Mouse (Mus musculus) testis, adult 2 months (tissue): ENCODE data around the gene Nudt8. TPM values are rescaled to one million over a fixed set of nuclear protein-coding genes. Genes with fewer than 3 reads are reported as not detected.
A peak's percentile ranks its signal among the peaks of the same experiment; 100 is the strongest.
"Not testable (repeated sequence)": the region's sequence is repeated elsewhere in the genome, so short reads cannot be mapped to it uniquely, and the experiment has no call there.

Experiments
- H3K27ac ChIP-seq: fragments of 200-500 bp; 2 replicates; pipeline ENCODE4 v1.5.1; 2012; ENCODE audit warnings: low read depth, low read length; ENCODE audit not compliant: control insufficient read depth, insufficient read depth
- H3K27me3 ChIP-seq: fragments of 200-500 bp; 2 replicates; pipeline ENCODE4 v1.6.1; 2012; ENCODE audit warnings: mild to moderate bottlenecking, low read length, moderate library complexity; ENCODE audit not compliant: control insufficient read depth, insufficient read depth
- H3K36me3 ChIP-seq: fragments of 200-500 bp; 2 replicates; pipeline ENCODE4 v1.6.1; 2012; ENCODE audit warnings: mild to moderate bottlenecking, low read length; ENCODE audit not compliant: control insufficient read depth, insufficient read depth
- H3K4me1 ChIP-seq: fragments of 200-500 bp; 2 replicates; pipeline ENCODE4 v1.6.1; 2012; ENCODE audit warnings: low read length; ENCODE audit not compliant: control insufficient read depth, insufficient read depth
- H3K4me3 ChIP-seq: fragments of 200-500 bp; 2 replicates; pipeline ENCODE4 v1.5.1; 2012; ENCODE audit warnings: low read depth, mild to moderate bottlenecking, low read length, moderate library complexity, mixed read lengths; ENCODE audit not compliant: control insufficient read depth
- CTCF ChIP-seq: fragments of 200-500 bp; IDR thresholded peaks from 2 replicates; pipeline ENCODE4 v1.5.1; 2012; ENCODE audit warnings: low read depth, mild to moderate bottlenecking, inconsistent platforms, low read length, moderate library complexity; ENCODE audit not compliant: control insufficient read depth, insufficient read depth, insufficient replicate concordance
- POLR2A ChIP-seq: fragments of 200-500 bp; IDR thresholded peaks from 2 replicates; pipeline ENCODE4 v1.6.1; 2012; ENCODE audit warnings: low read depth, mild to moderate bottlenecking, inconsistent platforms, low read length, moderate library complexity; ENCODE audit not compliant: control insufficient read depth
- polyA plus RNA-seq: library from polyadenylated mRNA; depleted of rRNA; stranded (reverse); fragments of >200 nt; gene quantifications from 2 replicates; pipeline ENCODE4 v1.2.3, GENCODE M21; 2012

Nudt8 gene
- polyA plus RNA-seq, 1 experiment: 2.4 TPM

DNA sequence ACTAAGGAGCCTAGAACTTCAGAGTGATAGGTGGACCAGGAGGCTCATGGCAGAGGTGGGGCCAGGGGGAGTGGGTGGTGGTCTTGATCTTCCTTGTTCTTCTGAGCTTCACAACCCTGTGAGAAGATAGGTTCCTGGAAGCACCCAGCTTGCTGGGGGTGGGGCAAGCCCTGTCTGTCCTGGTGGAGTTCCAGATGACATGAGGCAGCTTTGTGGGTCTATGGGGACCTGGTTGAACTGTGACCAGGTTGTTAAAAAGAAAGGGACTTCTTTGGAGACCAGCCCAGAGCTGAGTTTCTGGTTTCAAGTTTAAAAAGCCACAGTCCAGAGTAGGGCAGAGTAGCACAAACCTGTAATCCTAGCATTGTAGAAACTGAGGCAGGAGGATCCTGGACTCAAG is 41.4 kb upstream of the Nudt8 start:
- Histone ChIP-seq H3K27me3 (no peaks in the 10 kb centered on the region), H3K4me1 (no peaks in the 10 kb centered on the region), H3K36me3 (no peaks in the 10 kb centered on the region), H3K27ac (no peak overlapping the region), H3K4me3 (no peak overlapping the region)
- TF ChIP-seq CTCF: no peak
- no peak for TF ChIP-seq POLR2A

DNA sequence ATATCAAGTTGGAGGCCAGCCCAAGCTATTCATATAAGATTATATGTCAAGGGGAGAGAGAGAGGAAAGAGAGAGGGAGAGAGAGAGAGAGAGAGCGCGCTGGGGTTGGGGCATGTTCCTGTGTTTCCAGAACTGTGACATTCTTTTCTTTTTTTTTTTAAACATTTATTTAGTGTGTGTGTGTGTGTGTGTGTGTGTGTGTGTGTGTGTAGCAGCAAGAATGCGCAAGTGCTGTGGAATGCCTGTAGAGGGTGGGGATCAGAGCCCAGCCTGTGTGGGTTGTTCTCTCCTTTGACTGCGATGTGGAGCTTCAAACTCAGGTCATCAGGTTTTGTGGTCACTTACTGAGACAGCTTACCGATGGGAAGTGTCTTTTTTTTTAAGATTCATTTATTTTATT is 40.2 kb upstream of the Nudt8 start:
- Histone ChIP-seq H3K4me1 (no peaks in the 10 kb centered on the region), H3K4me3 (no peak overlapping the region), H3K36me3 (no peaks in the 10 kb centered on the region), H3K27me3 (no peaks in the 10 kb centered on the region), H3K27ac (no peak overlapping the region)
- TF ChIP-seq CTCF (no peak), POLR2A (no peak)

DNA sequence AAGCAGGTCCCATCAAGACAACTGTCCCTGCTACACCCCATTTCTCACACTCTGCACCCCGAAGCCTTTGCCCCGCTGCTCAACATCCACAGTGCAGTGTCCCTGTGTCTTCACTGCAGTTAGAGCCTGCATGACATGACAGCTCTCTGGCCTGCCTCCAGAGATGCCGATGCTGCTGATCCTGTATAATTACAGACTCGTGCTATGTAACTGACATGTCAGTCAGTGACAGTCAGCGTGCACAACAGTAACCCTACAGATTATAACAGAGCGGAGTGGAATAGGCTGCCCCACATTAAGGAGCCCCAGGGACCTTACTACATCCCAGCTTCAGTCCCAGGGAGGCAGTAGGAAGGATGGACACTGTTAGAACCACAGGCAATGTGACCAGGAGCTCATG is 38.6 kb upstream of the Nudt8 start:
- not testable (repeated sequence) for H3K4me3 ChIP-seq, H3K27me3 ChIP-seq, H3K36me3 ChIP-seq

DNA sequence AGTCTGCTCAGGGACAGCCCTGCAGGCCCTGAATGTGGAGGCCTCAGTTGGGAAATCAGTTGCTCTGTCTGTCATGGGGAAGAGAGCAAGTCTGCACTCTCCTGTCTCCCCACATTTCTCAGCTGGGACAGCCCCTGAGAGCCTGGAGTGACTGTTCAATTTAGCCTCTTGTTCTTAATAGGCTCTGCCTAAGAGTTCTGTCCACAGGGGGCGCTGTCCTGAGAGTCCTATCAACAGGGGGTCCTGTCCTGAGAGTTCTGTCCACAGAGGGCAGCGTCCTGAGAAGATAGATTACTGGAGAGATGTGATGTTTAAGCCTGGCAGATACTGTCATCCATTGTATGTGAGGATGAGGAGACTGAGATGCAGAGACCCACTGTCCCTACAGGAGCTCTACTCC is 37.9 kb upstream of the Nudt8 start:
- H3K27me3 ChIP-seq: no peaks in the 10 kb centered on the region
- H3K27ac ChIP-seq: no peak overlapping the region
- no peak overlapping the region for H3K4me3 ChIP-seq
- H3K36me3 ChIP-seq: no peaks in the 10 kb centered on the region
- TF ChIP-seq CTCF (peak; percentile 15; the same call in 1 of the 2 replicates), POLR2A (no peak)
- H3K4me1 ChIP-seq: no peaks in the 10 kb centered on the region

More for the DNA sequence above, 38.6 kb upstream of the Nudt8 start:
- H3K4me1 ChIP-seq, H3K27ac ChIP-seq: not testable (repeated sequence)

DNA sequence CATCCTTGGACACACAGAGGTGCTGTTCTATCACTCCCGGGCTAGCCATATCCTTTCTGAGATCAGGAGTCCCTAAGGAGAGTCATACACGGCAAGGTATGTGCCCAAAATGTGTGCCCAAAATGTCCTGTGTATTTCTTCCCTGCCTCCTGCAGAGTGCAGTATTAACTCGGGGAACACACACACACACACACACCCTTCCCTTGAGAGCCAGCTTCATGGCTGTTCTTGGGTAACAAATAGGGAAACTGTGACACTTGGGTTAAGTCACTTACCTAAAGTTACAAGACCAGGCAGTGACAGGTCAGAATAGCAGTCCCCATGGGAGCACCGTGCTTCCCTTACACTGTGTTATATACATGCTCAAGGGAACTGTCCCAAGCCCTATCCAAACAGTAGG is 36.4 kb upstream of the Nudt8 start:
- H3K4me1 ChIP-seq: no peaks in the 10 kb centered on the region
- H3K36me3 ChIP-seq: no peaks in the 10 kb centered on the region
- TF ChIP-seq POLR2A (no peak), CTCF (no peak)
- H3K4me3 ChIP-seq: no peak overlapping the region
- no peak overlapping the region for H3K27ac ChIP-seq
- H3K27me3 ChIP-seq: no peaks in the 10 kb centered on the region

DNA sequence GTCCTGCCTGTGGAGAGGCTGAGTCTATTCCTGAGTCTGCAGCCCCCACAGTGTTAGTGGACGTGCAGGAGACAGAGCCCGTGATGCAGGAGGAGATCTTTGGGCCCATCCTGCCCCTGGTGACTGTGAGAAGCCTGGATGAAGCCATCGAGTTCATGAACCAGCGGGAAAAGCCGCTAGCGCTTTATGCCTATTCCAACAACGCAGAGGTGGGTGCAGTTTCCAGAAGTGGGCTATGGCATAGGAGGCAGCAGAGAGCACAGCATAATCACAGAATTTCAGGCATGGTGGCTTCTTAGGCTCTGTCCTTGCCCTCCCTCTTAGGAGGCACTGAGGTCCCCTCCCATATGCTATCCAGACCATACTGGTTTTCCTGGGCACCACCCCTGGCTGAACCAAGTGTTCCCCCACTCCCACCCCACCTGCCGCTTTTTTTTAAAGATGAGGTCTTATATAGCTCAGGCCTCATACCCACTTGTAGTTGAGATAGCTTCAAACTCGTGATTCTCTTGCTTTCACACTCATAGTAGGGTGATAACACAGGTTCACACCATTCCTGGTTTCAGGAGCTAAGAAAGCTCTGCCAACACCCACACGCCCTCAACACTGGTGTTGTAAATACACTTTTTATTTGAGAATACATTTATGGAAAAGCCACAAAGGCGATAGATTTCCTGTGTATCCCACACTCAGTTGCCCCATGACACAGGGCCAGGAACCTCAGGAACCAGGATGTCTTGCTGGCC is 33.9 kb upstream of the Nudt8 start:
- Histone ChIP-seq H3K4me1 (no peaks in the 10 kb centered on the region), H3K27me3 (no peaks in the 10 kb centered on the region), H3K36me3 (no peaks in the 10 kb centered on the region), H3K4me3 (peak overlapping the region; percentile 46; the same call in 1 of the 2 replicates), H3K27ac (no peak overlapping the region)
- TF ChIP-seq POLR2A (no peak), CTCF (no peak)

DNA sequence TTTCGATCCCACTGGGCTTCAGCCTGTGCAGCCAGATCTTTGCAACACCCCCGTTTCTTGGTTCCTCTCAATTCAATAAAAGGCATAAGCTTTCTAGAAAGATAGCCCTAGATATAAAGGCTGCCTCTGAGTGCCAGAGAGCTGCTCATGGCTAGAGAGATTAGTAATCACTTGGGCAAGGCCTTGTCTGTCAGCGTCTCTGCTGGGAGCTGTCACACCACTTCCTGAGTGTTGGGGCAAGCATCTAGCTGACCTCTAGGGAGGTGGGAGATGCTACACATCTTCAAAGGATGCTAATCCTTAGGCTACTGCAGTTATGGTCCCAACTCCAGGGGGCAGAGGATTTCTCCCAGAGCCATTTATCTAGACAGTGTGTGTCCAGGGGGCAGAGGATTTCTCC is 33.1 kb upstream of the Nudt8 start:
- no peaks in the 10 kb centered on the region for H3K36me3 ChIP-seq
- H3K4me3 ChIP-seq: no peak overlapping the region
- no peaks in the 10 kb centered on the region for H3K4me1 ChIP-seq
- TF ChIP-seq CTCF (no peak), POLR2A (no peak)
- H3K27ac ChIP-seq: no peak overlapping the region
- H3K27me3 ChIP-seq: no peaks in the 10 kb centered on the region

DNA sequence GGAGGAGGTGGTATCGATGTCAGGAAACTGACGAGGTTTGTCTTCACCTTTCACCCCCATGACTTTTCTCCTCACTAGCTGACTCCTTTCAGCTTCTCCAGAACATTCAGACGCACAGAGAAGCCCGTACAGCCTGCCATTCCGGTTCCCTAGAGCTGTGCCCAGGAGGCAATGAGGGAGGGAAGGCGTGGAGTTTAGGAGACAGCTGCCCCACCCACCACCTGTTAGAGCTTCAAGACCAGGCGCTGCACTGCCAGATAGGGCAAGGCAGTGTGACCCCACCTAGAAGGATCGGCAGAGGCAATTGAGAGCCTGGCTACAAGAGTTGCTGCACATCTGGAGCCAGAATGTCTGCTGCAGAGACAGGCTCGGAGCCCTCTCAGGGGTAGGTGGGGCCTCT is 28.2 kb upstream of the Nudt8 start, which contains the start of gene Aldh3b2:
Gene Aldh3b2 (plus strand): TSS at position 100 of the 400 bp plus-strand sequence.
- TF ChIP-seq CTCF (no peak), POLR2A (no peak)
- H3K4me1 ChIP-seq: no peaks in the 10 kb centered on the region
- no peak within 1 kb of the TSS for H3K27ac ChIP-seq
- no peaks in the 10 kb centered on the region for H3K36me3 ChIP-seq
- H3K4me3 ChIP-seq: no peak within 1 kb of the TSS
- no peaks in the 10 kb centered on the region for H3K27me3 ChIP-seq

DNA sequence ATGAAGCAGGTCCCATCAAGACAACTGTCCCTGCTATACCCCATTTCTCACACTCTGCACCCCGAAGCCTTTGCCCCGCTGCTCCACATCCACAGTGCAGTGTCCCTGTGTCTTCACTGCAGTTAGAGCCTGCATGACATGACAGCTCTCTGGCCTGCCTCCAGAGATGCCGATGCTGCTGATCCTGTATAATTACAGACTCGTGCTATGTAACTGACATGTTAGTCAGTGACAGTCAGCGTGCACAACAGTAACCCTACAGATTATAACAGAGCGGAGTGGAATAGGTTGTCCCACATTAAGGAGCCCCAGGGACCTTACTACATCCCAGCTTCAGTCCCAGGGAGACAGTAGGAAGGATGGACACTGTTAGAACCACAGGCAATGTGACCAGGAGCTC is 25.8 kb upstream of the Nudt8 start:
- H3K27me3 ChIP-seq, H3K4me1 ChIP-seq, H3K27ac ChIP-seq, H3K4me3 ChIP-seq, H3K36me3 ChIP-seq: not testable (repeated sequence)
